ENCODE assay signal across 11 mouse cellular contexts in the genomic region with DNA sequence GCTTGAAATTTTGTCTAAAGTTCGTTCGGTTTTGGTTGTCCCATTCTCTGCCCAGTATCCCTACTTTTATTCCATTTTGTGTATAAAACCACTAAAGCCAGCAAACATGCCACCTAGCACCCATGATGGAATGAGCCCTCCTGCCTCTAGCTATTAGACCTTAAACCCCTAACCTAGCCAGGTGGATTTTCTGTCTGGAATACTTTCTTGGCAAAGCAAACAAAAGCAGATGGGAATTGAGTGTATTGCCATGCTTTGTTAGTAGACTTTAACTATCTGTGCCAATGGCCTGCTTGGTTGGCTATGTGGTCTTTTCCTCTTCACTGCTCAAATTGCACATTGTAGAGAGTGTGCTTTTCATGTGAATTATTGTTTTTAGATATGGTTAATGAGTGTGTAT.
A peak's percentile ranks its signal among the peaks of the same experiment; 100 is the strongest.
DNase-seq lines count a peak whose midpoint lies in the region.
"Had no signal": no experiment of that assay in that cellular context is flagged by ENCODE, and none has a peak within 500 bp of the region (broad histone marks: within the 10 kb centered on the region; RNA-seq: fewer than 3 reads in every experiment).

No protein-coding gene starts in this region.

- DNase-seq in cerebellum, adult 9-10 months: peak; percentile 3
- DNase-seq in cerebellum, postnatal 4 days (ENCODE audit: low spot score in 2 of 2): no peak
- DNase-seq in cerebellum, postnatal 14 days: peak; percentile 6 to 60
- DNase-seq in cerebellum, adult 9-11 months: no peak
- peak; percentile 1 for DNase-seq in brain, adult 2 months (ENCODE audit: low read depth, low spot score)
- DNase-seq: adrenal gland, adult 8-10 months; adrenal gland, postnatal 14 days; adrenal gland, postnatal 36 days; B cell, adult 2 months; cerebellum, adult 11-12 months; embryo, embryonic 11 days had no signal

Comparison
In these comparisons a context has a peak if more than half of its experiments do, and no peak if none do; other contexts are left out.
1. DNase-seq: peak in cerebellum, adult 9-10 months (single experiment), cerebellum, postnatal 14 days (2 of 2) and brain, adult 2 months (single experiment); none in cerebellum, postnatal 4 days (0 of 2) and cerebellum, adult 9-11 months (single experiment).